Mouse (Mus musculus) E14TG2a.4 (cell line): ENCODE data around the gene Gramd1a.

Experiments used
- CTCF ChIP-seq: conservative IDR thresholded peaks from 2 replicates; pipeline ENCODE4 v1.5.1; 2014; ENCODE audit warnings: low read length
- NANOG ChIP-seq: IDR thresholded peaks from 2 replicates; pipeline ENCODE4 v1.6.1; 2014; ENCODE audit warnings: borderline replicate concordance, low read length, mixed read lengths
- POU5F1 ChIP-seq: IDR thresholded peaks from 2 replicates; pipeline ENCODE4 v1.6.1; 2014; ENCODE audit warnings: low read length, borderline replicate concordance

- TF ChIP-seq CTCF = no peak
- no peak for TF ChIP-seq NANOG
- TF ChIP-seq POU5F1 = no peak
These were observed 4.1 kb downstream of the Gramd1a start for GRCm38 (mm10) chr7:31151301-31152241.
